Mouse (Mus musculus) G1E (cell line): ENCODE measurements around the gene Cabp2. TPM values are rescaled to one million over a fixed set of nuclear protein-coding genes. Genes with fewer than 3 reads are reported as not detected.

Experiments
- ATAC-seq: 2 replicates; pipeline ENCODE4 v1.8.0; 2016; ENCODE audit warnings: mild to moderate bottlenecking; ENCODE audit not compliant: insufficient number of reproducible peaks, poor library complexity, low FRiP score, severe bottlenecking; ENCODE audit errors: extremely low read depth
- DNase-seq: peaks from one replicate; pipeline ENCODE4 v3.0.0; 2012; ENCODE audit warnings: low spot score
- H3K27me3 ChIP-seq: 2 replicates; pipeline ENCODE4 v1.6.1; 2012; ENCODE audit warnings: mild to moderate bottlenecking, low read length, inconsistent platforms; ENCODE audit not compliant: insufficient read depth
- H3K36me3 ChIP-seq: replicated peaks from 2 replicates; pipeline ENCODE3; 2012; ENCODE audit warnings: mild to moderate bottlenecking, inconsistent platforms
- H3K4me1 ChIP-seq: 2 replicates; pipeline ENCODE4 v1.6.1; 2012; ENCODE audit warnings: low read depth, low read length, inconsistent platforms, mixed read lengths; ENCODE audit not compliant: insufficient read depth
- H3K4me3 ChIP-seq: 2 replicates; pipeline ENCODE4 v1.5.1; 2012; ENCODE audit warnings: low read depth, mild to moderate bottlenecking, inconsistent platforms, low read length, moderate library complexity, mixed read lengths
- H3K9me3 ChIP-seq: replicated peaks from 2 replicates; pipeline ENCODE4 v1.6.1; 2012; ENCODE audit warnings: inconsistent platforms
- CTCF ChIP-seq: IDR thresholded peaks from 2 replicates; pipeline ENCODE4 v1.5.1; 2012; ENCODE audit warnings: low read depth, low read length, inconsistent platforms, mixed read lengths
- GATA1 ChIP-seq: IDR thresholded peaks from 2 replicates; pipeline ENCODE4 v1.6.1; 2012; ENCODE audit warnings: borderline replicate concordance, low read length, inconsistent platforms, mixed read lengths
- GATA2 ChIP-seq: IDR thresholded peaks from 2 replicates; pipeline ENCODE4 v1.6.1; 2012; ENCODE audit warnings: low read depth, low read length, inconsistent platforms, borderline replicate concordance
- POLR2AphosphoS5 ChIP-seq: IDR thresholded peaks from 2 replicates; pipeline ENCODE4 v1.6.1; 2012; ENCODE audit warnings: low read depth, low read length, inconsistent platforms; ENCODE audit not compliant: insufficient replicate concordance
- TAL1 ChIP-seq: conservative IDR thresholded peaks from 2 replicates; pipeline ENCODE4 v1.6.1; 2012; ENCODE audit warnings: low read depth, low read length, inconsistent platforms, mixed read lengths
- polyA plus RNA-seq: library from polyadenylated mRNA; stranded (reverse); fragments of >175 nt; gene quantifications from 2 replicates; pipeline ENCODE4 v1.2.3, GENCODE M21; 2012
- total RNA-seq, 2 experiments: library from RNA; stranded (forward) in 1 of 2; stranded (reverse) in 1 of 2; fragments of 200-1000 nt in 1 of 2; fragments of >200 nt in 1 of 2; fragmentation: Nextera tagmentation in 1 of 2; gene quantifications; 2 replicates each; pipeline ENCODE4 v1.2.3; 2014 to 2017

Gene Cabp2
- total and polyA plus RNA-seq, 3 experiments = not detected

- H3K4me1 ChIP-seq = peaks cover 2% of the 10 kb centered on the region
- DNase-seq (no peak), ATAC-seq (no peak)
- H3K4me3 ChIP-seq = no peak overlapping the region
- no peak for TF ChIP-seq GATA1
- no peak for TF ChIP-seq GATA2
- no peak for TF ChIP-seq POLR2AphosphoS5
- no peak for TF ChIP-seq TAL1
- no peaks in the 10 kb centered on the region for H3K9me3 ChIP-seq
- no peaks in the 10 kb centered on the region for H3K36me3 ChIP-seq
- peaks cover 38% of the 10 kb centered on the region for H3K27me3 ChIP-seq
Measured at GRCm38 (mm10) chr19:4075531-4075930, 5.8 kb upstream of the Cabp2 start.

- Histone ChIP-seq H3K27me3 (peaks cover 60% of the 10 kb centered on the region), H3K4me3 (no peak overlapping the region), H3K4me1 (peaks cover 6% of the 10 kb centered on the region), H3K9me3 (no peaks in the 10 kb centered on the region), H3K36me3 (no peaks in the 10 kb centered on the region)
- DNase-seq (no peak), ATAC-seq (no peak)
- no peak for TF ChIP-seq POLR2AphosphoS5
- no peak for TF ChIP-seq GATA1
- TF ChIP-seq CTCF = no peak
- TF ChIP-seq GATA2 = no peak
- no peak for TF ChIP-seq TAL1
Measured at GRCm38 (mm10) chr19:4079594-4079993, 1.8 kb upstream of the Cabp2 start.

- no peak overlapping the region for H3K4me3 ChIP-seq
- ATAC-seq = no peak
- H3K27me3 ChIP-seq = peaks cover 68% of the 10 kb centered on the region
- no peaks in the 10 kb centered on the region for H3K36me3 ChIP-seq
- no peaks in the 10 kb centered on the region for H3K9me3 ChIP-seq
- peaks cover 6% of the 10 kb centered on the region for H3K4me1 ChIP-seq
- no peak for DNase-seq
- no peak for TF ChIP-seq CTCF
- no peak for TF ChIP-seq TAL1
- no peak for TF ChIP-seq GATA2
- no peak for TF ChIP-seq GATA1
Measured at GRCm38 (mm10) chr19:4080511-4081009, 818 bp upstream of the Cabp2 start.

- H3K4me1 ChIP-seq = peaks cover 6% of the 10 kb centered on the region
- no peaks in the 10 kb centered on the region for H3K36me3 ChIP-seq
- peaks cover 75% of the 10 kb centered on the region for H3K27me3 ChIP-seq
- no peak for DNase-seq
- no peak for ATAC-seq
- H3K9me3 ChIP-seq = no peaks in the 10 kb centered on the region
- no peak overlapping the region for H3K4me3 ChIP-seq
- TF ChIP-seq TAL1 = no peak
- TF ChIP-seq CTCF = no peak
- no peak for TF ChIP-seq POLR2AphosphoS5
- TF ChIP-seq GATA2 = no peak
- TF ChIP-seq GATA1 = no peak
Measured at GRCm38 (mm10) chr19:4082219-4082965, 1.0 kb downstream of the Cabp2 start.

GRCm38 (mm10) chr19:4083316-4083715 lies 1.9 kb downstream of the Cabp2 start:
- Histone ChIP-seq H3K9me3 (no peaks in the 10 kb centered on the region), H3K4me1 (peaks cover 6% of the 10 kb centered on the region), H3K4me3 (no peak overlapping the region), H3K36me3 (no peaks in the 10 kb centered on the region), H3K27me3 (peaks cover 71% of the 10 kb centered on the region)
- no peak for TF ChIP-seq CTCF
- no peak for TF ChIP-seq TAL1
- TF ChIP-seq GATA2 = no peak
- no peak for TF ChIP-seq GATA1
- TF ChIP-seq POLR2AphosphoS5 = no peak
- no peak for ATAC-seq
- no peak for DNase-seq

GRCm38 (mm10) chr19:4083826-4084225 lies 2.4 kb downstream of the Cabp2 start:
- TF ChIP-seq GATA2 (no peak), GATA1 (no peak), CTCF (no peak), TAL1 (no peak), POLR2AphosphoS5 (no peak)
- Histone ChIP-seq H3K4me1 (peaks cover 6% of the 10 kb centered on the region), H3K4me3 (no peak overlapping the region), H3K27me3 (peaks cover 75% of the 10 kb centered on the region), H3K9me3 (no peaks in the 10 kb centered on the region), H3K36me3 (no peaks in the 10 kb centered on the region)
- ATAC-seq (no peak), DNase-seq (no peak)
